Mouse (Mus musculus): Measurements from ENCODE around the gene Nfasc. TPM values are rescaled to one million over a fixed set of nuclear protein-coding genes. Genes with fewer than 3 reads are reported as not detected.

Gene Nfasc
- 31.9 and 35.5 TPM in 2 replicates for polyA plus RNA-seq (2016; fragmentation: Nextera tagmentation; extraction: Ambion mirVana)

DNA sequence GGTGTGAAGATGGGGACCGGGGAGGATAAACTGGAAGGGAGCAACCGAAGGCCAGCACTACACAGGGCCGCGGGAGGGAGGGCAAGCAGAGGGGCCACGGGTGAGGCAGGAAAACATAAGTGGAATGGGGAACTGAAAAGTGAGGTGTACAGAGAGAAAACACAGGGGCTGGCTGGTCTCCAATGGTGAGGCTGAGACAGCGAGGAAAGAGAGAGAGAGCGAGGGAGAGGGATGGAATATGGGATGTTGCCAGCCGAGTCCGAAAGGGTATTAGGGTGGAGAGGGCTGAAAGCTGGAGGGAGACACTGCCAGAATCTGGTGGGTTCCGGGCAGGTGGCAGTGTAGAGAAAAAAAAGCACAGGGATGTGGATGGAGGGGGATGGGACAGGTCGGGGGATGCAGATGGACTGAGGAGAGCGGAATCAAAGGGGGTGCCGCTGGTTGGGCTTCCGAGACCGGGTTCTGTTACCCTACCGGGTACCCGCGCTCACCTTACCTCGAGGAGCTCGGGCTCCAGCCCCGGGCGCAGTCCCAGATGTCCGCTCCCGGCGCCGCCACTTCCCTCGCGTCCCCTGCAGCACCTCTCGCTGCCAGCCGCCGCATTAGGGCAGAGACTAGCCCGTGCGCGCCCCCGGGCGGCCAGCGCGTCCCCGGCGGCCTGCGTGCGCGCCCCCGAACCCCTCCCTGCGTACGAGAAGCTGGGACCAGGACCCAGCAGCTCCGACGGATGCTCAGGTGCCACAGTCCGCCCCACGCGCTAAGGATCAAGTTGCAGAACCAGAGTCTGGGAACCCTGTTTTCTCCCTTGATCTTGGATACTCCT, at the start of gene Nfasc:
Nfasc (minus strand) TSS at position 623 of the 823 bp plus-strand sequence.
- Histone ChIP-seq H3K36me3 (replicated peaks) (no peaks in the 10 kb centered on the region), H3K9me3 (no peaks in the 10 kb centered on the region), H3K27ac (peak within 1 kb of the TSS; percentile 87), H3K9ac (peak within 1 kb of the TSS; percentile 78), H3K4me2 (peak within 1 kb of the TSS; percentile 75), H3K4me3 (replicated peaks) (peak within 1 kb of the TSS; percentile 64), H3K27me3 (peaks cover 47% of the 10 kb centered on the region), H3K4me1 (peaks cover 52% of the 10 kb centered on the region)
- peak; percentile 85 for ATAC-seq (ENCODE audit: low FRiP score)
- WGBS = 2% methylated on average over 50 of the region's 51 CpGs

DNA sequence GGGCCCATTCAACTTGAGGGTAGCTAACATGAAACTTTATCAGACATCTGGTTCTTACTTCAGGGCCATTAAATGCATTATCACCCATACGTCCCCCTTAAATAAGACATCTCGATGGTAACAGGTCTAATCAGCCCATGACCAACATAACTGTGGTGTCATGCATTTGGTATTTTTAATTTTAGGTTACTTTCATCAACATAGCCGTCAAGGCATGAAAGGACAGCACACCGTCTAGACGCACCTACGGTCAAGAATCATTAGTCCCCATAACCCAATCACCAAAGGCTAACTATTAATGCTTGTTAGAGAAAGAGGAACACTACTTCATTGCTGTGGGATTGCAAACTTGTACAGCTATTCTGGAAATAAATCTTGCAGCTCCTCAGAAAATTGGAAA, 49.5 kb upstream of the Nfasc start:
- H3K27me3 ChIP-seq = no peaks in the 10 kb centered on the region
- no peaks in the 10 kb centered on the region for H3K36me3 ChIP-seq (replicated peaks)
- no peak overlapping the region for H3K4me3 ChIP-seq (replicated peaks)
- ATAC-seq (ENCODE audit: low FRiP score) = no peak
- H3K4me2 ChIP-seq = no peak overlapping the region
- 89% methylated on average over 6 of the region's 6 CpGs for WGBS
- H3K4me1 ChIP-seq = 0 out of 2 replicates have a peak, but pooled peaks cover 2% of the 10 kb centered on the region
- no peak overlapping the region for H3K9ac ChIP-seq
- H3K27ac ChIP-seq = no peak overlapping the region
- H3K9me3 ChIP-seq = no peaks in the 10 kb centered on the region

- Histone ChIP-seq H3K9ac (no peak overlapping the region), H3K4me2 (no peak overlapping the region), H3K36me3 (replicated peaks) (no peaks in the 10 kb centered on the region), H3K9me3 (no peaks in the 10 kb centered on the region), H3K4me1 (0 out of 2 replicates have a peak, but pooled peaks cover 2% of the 10 kb centered on the region), H3K27ac (no peak overlapping the region), H3K4me3 (replicated peaks) (no peak overlapping the region), H3K27me3 (no peaks in the 10 kb centered on the region)
- 75% methylated on average over 5 of the region's 5 CpGs for WGBS
- no peak for ATAC-seq (ENCODE audit: low FRiP score)
Observed at GRCm38 (mm10) chr1:132786866-132787265, 45.3 kb upstream of the Nfasc start.

DNA sequence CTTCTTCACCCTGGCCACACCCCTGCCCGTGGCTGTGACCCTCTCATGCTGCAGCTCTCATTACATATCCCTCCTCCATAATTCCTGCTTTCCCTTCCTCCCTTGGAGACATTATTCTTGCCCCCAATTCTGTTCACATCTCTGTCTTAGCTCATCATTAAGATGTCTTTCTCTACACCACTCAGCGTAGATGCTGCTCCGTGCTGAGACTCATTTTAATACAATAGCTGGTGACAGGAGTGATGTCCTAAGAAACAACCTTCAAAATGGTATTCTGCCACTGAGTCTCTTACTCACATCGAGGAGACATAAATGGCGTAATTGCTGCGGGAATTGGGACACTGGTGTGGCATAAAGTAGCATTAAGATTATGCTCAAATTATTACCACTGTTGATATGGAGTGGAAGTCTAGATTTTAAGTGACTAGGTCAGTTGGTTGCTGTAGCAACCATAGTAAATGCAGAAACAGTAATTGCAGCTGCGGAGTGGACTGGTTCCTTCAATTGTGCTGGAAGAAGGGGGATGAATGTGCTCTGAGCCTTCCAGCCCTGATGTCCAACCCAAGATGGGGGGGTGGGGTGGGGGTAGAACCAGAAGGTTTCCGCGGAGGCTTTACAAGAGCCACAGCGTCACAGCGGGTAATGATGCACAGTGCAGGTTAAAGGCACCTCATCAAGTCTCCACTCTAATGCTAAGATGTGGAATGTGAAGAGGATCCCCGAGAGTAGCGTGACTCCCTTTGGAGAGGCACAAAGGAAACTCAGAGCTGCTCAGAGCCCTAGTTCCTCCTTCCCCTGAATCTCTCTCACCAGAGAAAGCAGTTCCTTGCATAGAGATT, 40.2 kb upstream of the Nfasc start:
- no peaks in the 10 kb centered on the region for H3K9me3 ChIP-seq
- ATAC-seq (ENCODE audit: low FRiP score) = 0 out of 2 replicates have a peak, but pooled peaks have one; percentile 41

GRCm38 (mm10) chr1:132780961-132781360, 39.4 kb upstream of the Nfasc start:
- H3K4me3 ChIP-seq (replicated peaks) = no peak overlapping the region
- WGBS = 88% methylated on average over 5 of the region's 5 CpGs
- no peak for ATAC-seq (ENCODE audit: low FRiP score)
- H3K36me3 ChIP-seq (replicated peaks) = no peaks in the 10 kb centered on the region
- H3K4me2 ChIP-seq = no peak overlapping the region
- H3K9me3 ChIP-seq = no peaks in the 10 kb centered on the region
- H3K9ac ChIP-seq = no peak overlapping the region
- H3K27me3 ChIP-seq = no peaks in the 10 kb centered on the region
- no peaks in the 10 kb centered on the region for H3K4me1 ChIP-seq
- no peak overlapping the region for H3K27ac ChIP-seq

More for the DNA sequence above, 40.2 kb upstream of the Nfasc start:
- Histone ChIP-seq H3K27me3 (no peaks in the 10 kb centered on the region), H3K9ac (no peak overlapping the region), H3K27ac (peak overlapping the region; percentile 56; the same call in 1 of the 2 replicates), H3K4me3 (replicated peaks) (no peak overlapping the region), H3K36me3 (replicated peaks) (no peaks in the 10 kb centered on the region), H3K4me2 (no peak overlapping the region), H3K4me1 (0 out of 2 replicates have a peak, but pooled peaks cover under 1% of the 10 kb centered on the region)
- 67% methylated on average over 13 of the region's 13 CpGs for WGBS

DNA sequence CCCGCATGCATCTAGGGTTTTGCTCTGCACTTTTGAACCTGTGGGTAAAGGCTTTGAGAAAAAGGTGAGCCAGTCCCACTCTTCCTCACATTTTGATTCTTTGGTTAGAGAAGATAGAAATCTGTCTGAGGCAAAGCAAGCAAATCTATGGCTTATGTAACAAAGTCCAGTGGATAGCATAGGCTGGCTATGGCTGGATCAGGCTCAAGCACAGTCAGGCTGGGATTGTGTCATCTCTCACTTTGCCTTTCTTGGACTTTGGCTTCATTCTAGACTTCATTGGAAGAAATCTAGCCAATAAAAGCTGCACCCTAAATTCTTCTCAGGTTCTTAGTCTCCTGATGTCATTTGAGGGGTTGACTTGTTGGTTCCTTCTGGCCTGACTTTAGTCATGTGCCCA, 38.7 kb upstream of the Nfasc start:
- ATAC-seq (ENCODE audit: low FRiP score) = no peak
- Histone ChIP-seq H3K9me3 (no peaks in the 10 kb centered on the region), H3K9ac (no peak overlapping the region), H3K4me2 (no peak overlapping the region), H3K27ac (no peak overlapping the region), H3K4me1 (no peaks in the 10 kb centered on the region), H3K36me3 (replicated peaks) (no peaks in the 10 kb centered on the region), H3K27me3 (no peaks in the 10 kb centered on the region), H3K4me3 (replicated peaks) (no peak overlapping the region)
- 86% methylated on average over 1 of the region's 1 CpGs for WGBS

DNA sequence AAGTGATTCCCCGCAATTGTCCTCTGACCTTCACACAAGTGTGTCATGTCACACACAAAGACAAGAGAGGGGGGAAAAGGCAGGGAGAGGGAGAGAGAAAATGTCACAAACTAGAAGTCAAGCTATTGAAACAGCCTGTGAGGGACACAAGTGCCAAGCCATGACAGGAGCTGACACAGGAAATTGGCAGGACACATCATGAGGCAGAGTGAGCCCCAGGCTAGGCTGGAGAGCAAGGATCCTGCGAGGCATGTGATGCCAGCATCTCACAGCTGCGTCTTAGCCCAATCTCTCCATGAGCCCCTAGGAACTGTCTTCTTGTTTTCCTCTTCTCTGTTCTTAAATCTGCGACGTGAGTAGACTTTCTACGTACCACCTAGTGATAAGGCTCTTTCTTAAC, 33.4 kb upstream of the Nfasc start:
- no peaks in the 10 kb centered on the region for H3K36me3 ChIP-seq (replicated peaks)
- H3K4me3 ChIP-seq (replicated peaks) = no peak overlapping the region
- no peaks in the 10 kb centered on the region for H3K9me3 ChIP-seq
- no peak overlapping the region for H3K4me2 ChIP-seq
- WGBS = 79% methylated on average over 6 of the region's 6 CpGs
- no peak overlapping the region for H3K9ac ChIP-seq
- H3K27me3 ChIP-seq = 0 out of 2 replicates have a peak, but pooled peaks cover 3% of the 10 kb centered on the region
- no peaks in the 10 kb centered on the region for H3K4me1 ChIP-seq
- no peak overlapping the region for H3K27ac ChIP-seq
- no peak for ATAC-seq (ENCODE audit: low FRiP score)

- WGBS = 28% methylated on average over 5 of the region's 5 CpGs
- Histone ChIP-seq H3K4me2 (no peak overlapping the region), H3K36me3 (replicated peaks) (no peaks in the 10 kb centered on the region), H3K4me1 (peaks cover 5% of the 10 kb centered on the region), H3K4me3 (replicated peaks) (no peak overlapping the region), H3K27ac (no peak overlapping the region), H3K9ac (no peak overlapping the region), H3K27me3 (0 out of 2 replicates have a peak, but pooled peaks cover 9% of the 10 kb centered on the region), H3K9me3 (no peaks in the 10 kb centered on the region)
- no peak for ATAC-seq (ENCODE audit: low FRiP score)
Observed at GRCm38 (mm10) chr1:132771377-132771776, 29.8 kb upstream of the Nfasc start.

DNA sequence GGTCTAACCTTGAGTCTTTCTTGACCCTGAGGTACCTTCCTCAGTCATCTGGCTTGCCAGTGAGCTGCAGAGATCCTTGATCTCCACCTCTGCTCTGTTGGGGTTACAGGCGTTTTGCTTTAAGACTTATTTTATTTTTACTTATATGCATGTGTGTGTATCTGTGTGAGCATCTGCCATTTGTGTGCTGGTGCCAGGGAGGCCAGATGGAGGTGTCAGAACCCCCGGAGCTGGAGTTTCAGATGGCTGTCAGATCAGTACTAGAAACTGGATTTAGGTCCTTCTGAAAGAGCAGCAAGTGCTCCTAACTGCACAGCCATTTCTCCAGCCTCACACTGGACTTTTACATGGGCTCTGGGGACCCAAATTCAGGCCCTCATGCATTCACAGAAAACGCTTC, 28.0 kb upstream of the Nfasc start:
- H3K9me3 ChIP-seq = no peaks in the 10 kb centered on the region
- H3K27ac ChIP-seq = no peak overlapping the region
- no peak overlapping the region for H3K9ac ChIP-seq
- no peak for ATAC-seq (ENCODE audit: low FRiP score)
- H3K4me3 ChIP-seq (replicated peaks) = no peak overlapping the region
- no peaks in the 10 kb centered on the region for H3K36me3 ChIP-seq (replicated peaks)
- H3K27me3 ChIP-seq = 0 out of 2 replicates have a peak, but pooled peaks cover 9% of the 10 kb centered on the region
- H3K4me1 ChIP-seq = peaks cover 23% of the 10 kb centered on the region
- H3K4me2 ChIP-seq = no peak overlapping the region
- 75% methylated on average over 3 of the region's 3 CpGs for WGBS

DNA sequence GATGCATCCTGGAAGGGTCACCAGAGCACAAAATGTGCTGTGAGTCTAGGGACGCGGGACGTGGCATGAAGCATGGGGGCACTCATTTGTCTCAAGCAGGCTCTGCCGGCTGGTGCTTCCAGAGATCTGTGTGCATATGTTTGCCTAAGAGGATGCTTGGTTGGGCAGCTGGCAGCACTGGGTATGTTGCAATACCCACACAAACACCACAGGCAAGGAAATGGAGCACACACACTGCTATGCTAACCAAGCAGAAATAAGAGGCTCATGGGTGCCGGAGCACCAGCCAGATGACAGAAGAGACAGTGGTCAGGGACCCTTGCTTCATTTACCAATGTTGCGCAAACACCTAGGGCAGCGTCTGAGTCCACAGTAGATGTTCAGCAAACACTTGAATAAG, 25.8 kb upstream of the Nfasc start:
- Histone ChIP-seq H3K4me1 (peaks cover 23% of the 10 kb centered on the region), H3K27me3 (0 out of 2 replicates have a peak, but pooled peaks cover 9% of the 10 kb centered on the region), H3K9me3 (no peaks in the 10 kb centered on the region), H3K36me3 (replicated peaks) (no peaks in the 10 kb centered on the region), H3K4me3 (replicated peaks) (no peak overlapping the region), H3K27ac (no peak overlapping the region), H3K9ac (no peak overlapping the region), H3K4me2 (no peak overlapping the region)
- WGBS = 91% methylated on average over 7 of the region's 7 CpGs
- no peak for ATAC-seq (ENCODE audit: low FRiP score)

GRCm38 (mm10) chr1:132765887-132766651, 24.5 kb upstream of the Nfasc start:
- H3K27me3 ChIP-seq = 0 out of 2 replicates have a peak, but pooled peaks cover 9% of the 10 kb centered on the region
- H3K4me2 ChIP-seq = peak overlapping the region; percentile 47
- peaks cover 23% of the 10 kb centered on the region for H3K4me1 ChIP-seq
- 29% methylated on average over 16 of the region's 16 CpGs for WGBS
- H3K9me3 ChIP-seq = no peaks in the 10 kb centered on the region
- no peaks in the 10 kb centered on the region for H3K36me3 ChIP-seq (replicated peaks)
- ATAC-seq (ENCODE audit: low FRiP score) = peak; percentile 86
- H3K4me3 ChIP-seq (replicated peaks) = peak overlapping the region; percentile 14; the same call in 1 of the 2 replicates
- no peak overlapping the region for H3K9ac ChIP-seq
- peak overlapping the region; percentile 74 for H3K27ac ChIP-seq

Data from forebrain, embryonic 12.5 days (tissue).